Mouse (Mus musculus) left cerebral cortex, postnatal 14 days (tissue): ENCODE results near the gene Bdkrb1. TPM values are rescaled to one million over a fixed set of nuclear protein-coding genes. Genes with fewer than 3 reads are reported as not detected.

Experiments used
- total RNA-seq, 2 experiments: library from RNA; stranded (reverse); gene quantifications; 2 replicates each; pipeline ENCODE4 v1.2.3; 2021

Bdkrb1 gene
- total RNA-seq, 2 experiments from 2014 or later: not detected

Other genes with a start within 250 kb of the Bdkrb1 start
- 100 to 1,000 TPM; 118 to 121 TPM for gene D430019H16Rik, start 149.2 kb upstream of the Bdkrb1 start, total RNA-seq
- gene Bdkrb2, start 39.9 kb upstream of the Bdkrb1 start, total RNA-seq: under 1 TPM; 0.19 to 0.64 TPM
- 10 to 100 TPM; 16.2 to 17.5 TPM for gene Gskip, start 81.7 kb downstream of the Bdkrb1 start, total RNA-seq
- gene Atg2b, start 82.1 kb downstream of the Bdkrb1 start, total RNA-seq: 10 to 100 TPM; 44.5 to 44.8 TPM
- gene Ak7, start 102.9 kb downstream of the Bdkrb1 start, total RNA-seq: under 1 TPM; 0.26 to 0.44 TPM
- gene Papola, start 181.6 kb downstream of the Bdkrb1 start, total RNA-seq: 100 to 1,000 TPM; 134 to 143 TPM